Mouse (Mus musculus): ENCODE measurements around the gene Ppt2.

Ppt2 gene

DNA sequence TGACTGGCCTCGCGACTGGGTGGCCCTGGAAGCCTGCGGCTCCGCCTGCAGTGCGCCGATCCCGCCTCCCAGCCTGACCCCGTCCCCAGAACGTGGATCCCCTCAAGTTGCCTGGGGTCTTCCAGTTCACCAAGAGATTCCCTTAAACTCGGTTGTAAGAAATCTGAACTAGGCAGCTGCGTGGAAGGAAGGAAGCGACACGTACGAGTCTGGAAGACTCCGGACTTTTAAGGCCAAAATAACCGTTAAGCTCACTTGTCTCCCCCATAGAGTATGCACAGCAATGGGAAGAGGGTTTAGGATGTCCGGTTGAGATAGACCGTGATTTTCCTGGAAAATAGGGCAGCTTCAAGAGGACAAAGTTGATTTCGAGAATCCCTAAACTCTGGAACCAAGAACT, 40.5 kb downstream of the Ppt2 start:
- no peak for DNase-seq (ENCODE audit: low read depth, low spot score)

DNA sequence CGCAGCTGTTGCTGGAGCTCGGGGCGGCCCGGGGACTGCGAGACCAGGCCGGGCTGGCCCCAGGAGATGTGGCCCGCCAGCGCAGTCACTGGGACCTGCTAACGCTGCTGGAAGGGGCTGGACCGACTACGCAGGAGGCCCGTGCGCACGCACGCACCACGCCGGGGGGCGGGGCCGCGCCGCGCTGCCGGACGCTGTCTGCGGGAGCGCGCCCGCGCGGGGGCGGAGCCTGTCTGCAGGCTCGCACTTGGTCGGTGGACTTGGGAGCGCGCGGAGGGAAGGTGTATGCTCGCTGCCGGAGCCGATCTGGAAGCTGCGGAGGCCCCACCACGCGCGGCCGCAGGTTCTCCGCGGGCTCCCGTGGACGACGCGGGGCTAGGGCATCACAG, 40.9 kb downstream of the Ppt2 start:
- DNase-seq (ENCODE audit: low read depth, low spot score) = peak; percentile 92

DNA sequence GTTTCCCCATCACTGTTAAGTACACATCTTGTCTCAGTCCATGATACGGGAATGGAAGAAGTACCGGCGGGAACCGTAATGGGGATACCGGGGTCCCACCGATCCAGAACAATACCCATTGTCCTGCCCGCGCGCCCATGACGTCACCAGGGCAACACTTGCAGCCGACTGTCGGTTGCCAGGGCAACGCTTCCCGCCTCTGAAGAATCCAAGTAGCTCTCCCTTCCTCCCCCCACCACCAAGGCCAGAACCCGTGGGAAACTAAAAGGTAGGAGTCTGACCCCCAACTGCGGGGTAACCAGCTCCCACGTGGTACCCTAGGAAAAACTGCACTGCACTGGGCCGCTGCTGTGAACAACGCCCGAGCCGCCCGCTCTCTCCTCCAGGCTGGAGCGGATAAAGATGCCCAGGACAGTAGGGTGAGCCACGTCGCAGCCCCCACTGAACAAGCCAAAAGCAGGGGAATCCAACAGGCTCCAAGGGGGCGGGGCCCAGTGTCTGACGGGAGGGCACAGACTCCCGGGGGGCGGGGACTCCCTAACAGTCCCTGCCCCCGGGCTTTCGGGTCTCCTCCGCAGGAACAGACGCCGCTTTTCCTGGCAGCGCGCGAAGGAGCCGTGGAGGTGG, 41.4 kb downstream of the Ppt2 start:
- peak; percentile 74 for DNase-seq (ENCODE audit: low read depth, low spot score)

DNA sequence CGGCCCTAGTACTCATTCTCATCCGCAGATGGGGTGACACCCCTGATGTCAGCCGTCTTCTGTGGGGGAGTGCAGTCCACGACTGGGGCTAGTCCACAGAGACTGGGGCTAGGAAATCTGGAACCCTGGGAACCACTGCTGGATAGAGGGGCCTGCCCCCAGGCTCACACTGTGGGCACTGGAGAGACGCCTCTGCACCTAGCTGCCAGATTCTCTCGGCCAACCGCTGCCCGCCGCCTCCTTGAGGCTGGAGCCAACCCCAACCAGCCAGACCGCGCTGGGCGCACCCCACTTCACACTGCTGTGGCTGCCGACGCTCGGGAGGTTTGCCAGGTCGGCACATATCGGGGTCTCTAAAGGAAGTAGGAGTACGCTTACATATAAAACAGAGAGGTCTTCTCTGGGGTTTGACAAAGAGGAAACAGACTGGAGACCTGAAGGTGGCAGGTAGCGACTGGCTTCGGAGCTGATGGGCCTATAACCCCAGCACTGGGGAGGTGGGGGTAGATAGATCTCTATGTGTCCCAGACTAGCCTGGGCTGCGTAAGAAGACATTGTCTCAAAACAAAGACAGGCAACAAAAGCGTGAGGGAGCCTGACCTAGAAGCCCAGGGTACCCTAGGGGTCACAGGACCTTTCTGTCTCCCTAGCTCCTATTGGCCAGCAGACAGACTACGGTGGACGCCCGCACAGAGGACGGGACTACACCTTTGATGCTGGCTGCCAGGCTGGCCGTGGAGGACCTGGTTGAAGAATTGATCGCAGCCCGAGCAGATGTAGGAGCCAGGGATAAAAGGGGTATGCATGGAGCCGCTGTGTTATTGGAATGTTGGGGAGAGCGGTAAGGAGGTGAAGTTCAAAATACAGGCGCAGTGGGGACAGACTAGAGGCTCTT, 42.2 kb downstream of the Ppt2 start:
- DNase-seq (ENCODE audit: low read depth, low spot score) = no peak

DNA sequence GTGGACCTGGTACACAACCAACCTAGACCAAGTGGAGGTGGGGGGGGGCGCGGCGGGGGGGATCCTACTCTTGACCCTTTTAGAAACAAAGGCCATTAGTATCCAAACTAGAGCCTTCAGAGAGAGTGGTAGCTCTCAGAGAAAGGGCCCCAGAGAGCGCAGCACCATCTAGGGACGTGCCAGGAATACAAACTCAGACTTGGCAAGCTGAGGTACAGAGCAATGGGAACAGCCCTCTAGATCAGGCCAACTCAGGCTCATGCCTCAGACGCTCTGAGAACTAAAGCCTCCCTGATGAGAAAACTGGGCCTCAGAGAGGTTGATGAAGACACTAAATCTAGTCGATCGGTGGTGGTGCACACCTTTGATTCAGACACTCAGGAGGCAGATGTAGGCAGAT, 43.2 kb downstream of the Ppt2 start:
- no peak for DNase-seq (ENCODE audit: low read depth, low spot score)

DNA sequence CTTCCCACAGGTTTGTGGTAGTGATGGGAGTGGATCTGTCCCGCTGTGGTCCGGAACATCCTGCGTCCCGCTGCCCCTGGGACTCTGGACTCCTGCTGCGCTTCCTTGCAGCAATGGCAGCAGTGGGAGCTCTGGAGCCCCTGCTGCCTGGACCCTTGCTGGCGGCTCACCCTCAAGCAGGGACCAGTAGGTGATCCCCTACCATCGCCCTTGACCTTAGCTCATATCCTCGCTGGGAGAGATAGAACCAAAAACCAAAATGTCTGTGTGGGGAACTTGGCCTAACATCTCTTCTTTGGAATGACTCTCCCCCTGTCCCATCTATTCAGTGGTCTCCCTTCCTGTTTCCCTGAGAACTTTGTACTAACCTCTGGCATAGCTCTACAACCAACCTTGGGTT, 44.5 kb downstream of the Ppt2 start:
- no peak for DNase-seq (ENCODE audit: low read depth, low spot score)

DNA sequence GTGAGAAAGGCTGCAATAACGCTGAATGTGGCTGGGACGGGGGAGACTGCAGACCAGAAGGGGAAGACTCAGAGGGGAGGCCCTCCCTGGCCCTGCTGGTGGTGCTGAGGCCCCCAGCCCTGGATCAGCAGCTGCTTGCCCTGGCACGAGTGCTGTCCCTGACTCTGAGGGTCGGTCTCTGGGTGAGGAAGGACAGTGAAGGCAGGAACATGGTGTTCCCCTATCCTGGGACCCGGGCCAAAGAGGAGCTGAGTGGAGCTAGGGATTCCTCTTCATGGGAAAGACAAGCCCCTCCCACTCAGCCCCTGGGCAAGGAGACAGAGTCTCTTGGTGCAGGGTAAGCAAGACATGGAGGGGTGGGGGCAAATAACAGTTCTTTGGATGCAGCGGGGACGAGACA, 44.9 kb downstream of the Ppt2 start:
- no peak for DNase-seq (ENCODE audit: low read depth, low spot score)

DNA sequence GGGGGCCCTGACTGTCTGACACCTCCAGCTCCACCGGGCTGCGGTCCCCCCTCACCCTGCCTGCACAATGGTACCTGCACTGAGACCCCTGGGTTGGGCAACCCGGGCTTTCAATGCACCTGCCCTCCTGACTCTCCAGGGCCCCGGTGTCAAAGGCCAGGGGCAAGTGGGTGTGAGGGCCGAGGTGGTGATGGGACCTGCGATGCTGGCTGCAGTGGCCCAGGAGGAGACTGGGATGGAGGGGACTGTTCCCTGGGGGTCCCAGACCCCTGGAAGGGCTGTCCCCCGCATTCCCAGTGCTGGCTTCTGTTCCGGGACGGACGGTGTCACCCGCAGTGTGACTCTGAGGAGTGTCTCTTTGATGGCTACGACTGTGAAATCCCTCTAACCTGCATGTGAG, 45.8 kb downstream of the Ppt2 start:
- DNase-seq (ENCODE audit: low read depth, low spot score) = no peak

DNA sequence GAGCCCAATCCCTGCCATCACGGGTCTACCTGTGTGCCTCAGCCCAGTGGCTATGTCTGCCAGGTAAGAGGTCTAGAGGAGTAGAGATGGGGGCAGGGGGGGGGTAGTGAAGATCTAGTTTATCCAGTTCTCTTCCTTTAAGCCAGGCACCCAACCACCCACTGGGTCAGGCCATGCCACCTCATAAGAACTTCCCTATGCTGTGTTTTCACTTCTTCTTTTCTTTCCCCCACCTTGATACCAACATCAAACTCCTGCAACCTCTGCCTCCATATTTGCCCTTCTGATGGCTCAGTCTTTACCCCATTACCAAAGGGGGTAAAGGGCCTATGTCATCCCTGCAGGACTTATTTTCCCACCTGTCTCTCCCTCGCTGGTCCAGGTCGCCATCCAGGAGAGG, 50.2 kb downstream of the Ppt2 start:
- no peak for DNase-seq (ENCODE audit: low read depth, low spot score)

DNA sequence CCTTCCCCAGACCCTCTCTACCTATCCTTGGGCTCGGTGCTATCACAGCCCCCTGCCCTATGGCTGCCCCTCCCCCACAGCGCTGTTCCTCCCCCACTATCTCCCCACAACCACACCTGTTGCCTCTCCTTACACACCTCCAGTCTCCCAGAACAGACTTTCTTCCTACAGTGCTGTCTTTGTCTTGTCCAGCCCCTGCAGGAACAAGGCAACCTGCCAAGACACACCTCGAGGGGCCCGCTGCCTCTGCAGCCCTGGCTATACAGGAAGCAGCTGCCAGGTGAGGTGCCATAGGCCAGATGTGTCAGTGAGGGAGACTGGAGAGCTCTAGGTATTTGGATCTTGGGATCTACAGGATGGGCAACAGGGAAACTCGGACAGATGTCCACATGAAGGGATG, 51.7 kb downstream of the Ppt2 start:
- no peak for DNase-seq (ENCODE audit: low read depth, low spot score)

DNA sequence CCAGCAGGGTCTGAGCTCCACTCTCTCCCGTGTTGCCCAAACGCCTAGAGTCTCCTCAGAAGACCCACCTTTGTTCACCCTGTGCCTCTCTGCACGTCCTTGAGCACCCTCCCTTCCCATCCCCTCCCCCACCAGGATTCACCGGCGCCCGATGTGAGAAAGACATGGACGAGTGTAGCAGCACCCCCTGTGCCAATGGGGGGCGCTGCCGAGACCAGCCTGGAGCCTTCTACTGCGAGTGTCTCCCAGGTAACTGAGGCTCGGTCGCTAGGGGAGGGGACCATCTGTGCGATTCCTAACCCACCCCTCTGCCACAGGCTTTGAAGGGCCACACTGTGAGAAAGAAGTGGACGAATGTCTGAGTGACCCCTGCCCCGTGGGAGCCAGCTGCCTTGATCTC, 55.9 kb downstream of the Ppt2 start:
- DNase-seq (ENCODE audit: low read depth, low spot score) = no peak

DNA sequence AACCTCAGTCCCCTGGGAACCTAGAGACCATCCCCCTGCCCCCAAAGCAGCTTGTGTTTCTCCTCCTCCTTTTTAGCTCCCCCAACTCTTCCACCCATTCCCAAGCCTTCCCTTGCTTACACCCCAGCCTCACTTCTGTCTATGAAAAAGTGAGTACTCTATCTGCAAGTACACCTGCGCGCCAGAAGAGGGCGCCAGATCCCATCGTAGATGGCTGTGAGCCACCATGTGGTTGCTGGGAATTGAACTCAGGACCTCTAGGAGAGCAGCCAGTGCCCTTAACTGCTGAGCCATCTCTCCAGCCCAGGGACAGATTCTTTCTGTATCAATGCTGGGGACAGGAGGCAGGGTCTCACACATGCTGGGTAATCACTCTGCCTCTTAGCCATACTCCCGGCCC, 56.4 kb downstream of the Ppt2 start:
- no peak for DNase-seq (ENCODE audit: low read depth, low spot score)

DNA sequence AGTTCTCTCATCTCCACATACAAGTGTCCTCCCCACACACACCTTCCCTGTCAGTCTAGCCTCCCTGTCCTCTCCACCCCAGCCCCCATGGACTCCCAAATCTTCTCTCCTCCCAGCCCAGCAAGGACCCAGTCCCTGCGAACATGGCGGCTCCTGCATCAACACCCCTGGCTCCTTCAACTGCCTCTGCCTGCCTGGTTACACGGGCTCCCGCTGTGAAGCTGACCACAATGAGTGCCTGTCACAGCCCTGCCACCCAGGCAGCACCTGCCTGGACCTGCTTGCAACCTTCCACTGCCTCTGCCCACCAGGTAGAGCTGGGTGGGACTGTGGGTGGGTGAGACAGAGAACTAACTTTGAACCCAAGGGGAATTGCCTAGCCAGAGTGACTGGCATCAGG, 58.4 kb downstream of the Ppt2 start:
- DNase-seq (ENCODE audit: low read depth, low spot score) = no peak

DNA sequence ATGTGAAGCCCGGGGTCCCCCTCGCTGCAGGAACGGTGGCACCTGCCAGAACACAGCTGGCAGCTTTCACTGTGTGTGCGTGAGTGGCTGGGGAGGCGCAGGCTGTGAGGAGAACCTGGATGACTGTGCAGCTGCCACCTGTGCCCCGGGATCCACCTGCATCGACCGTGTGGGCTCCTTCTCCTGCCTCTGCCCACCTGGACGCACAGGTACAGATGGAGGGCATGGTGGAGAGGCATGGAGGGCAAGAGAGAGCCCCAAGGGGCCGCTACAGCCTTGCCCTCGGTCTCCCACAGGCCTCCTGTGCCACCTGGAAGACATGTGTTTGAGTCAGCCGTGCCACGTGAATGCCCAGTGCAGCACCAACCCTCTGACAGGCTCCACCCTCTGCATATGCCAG, 59.9 kb downstream of the Ppt2 start:
- no peak for DNase-seq (ENCODE audit: low read depth, low spot score)

DNA sequence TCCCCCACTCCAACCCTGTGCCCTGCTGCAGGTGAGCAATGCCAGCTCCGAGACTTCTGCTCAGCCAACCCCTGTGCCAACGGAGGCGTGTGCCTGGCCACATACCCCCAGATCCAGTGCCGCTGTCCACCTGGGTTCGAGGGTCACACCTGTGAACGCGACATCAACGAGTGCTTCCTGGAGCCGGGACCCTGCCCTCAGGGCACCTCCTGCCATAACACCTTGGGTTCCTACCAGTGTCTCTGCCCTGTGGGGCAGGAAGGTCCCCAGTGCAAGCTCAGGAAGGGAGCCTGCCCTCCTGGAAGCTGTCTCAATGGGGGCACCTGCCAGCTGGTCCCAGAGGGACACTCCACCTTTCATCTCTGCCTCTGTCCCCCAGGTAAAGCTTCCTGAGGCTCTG, 61.0 kb downstream of the Ppt2 start:
- no peak for DNase-seq (ENCODE audit: low read depth, low spot score)

Measured in retina, postnatal 7 days (tissue).